Mouse (Mus musculus) C2C12 (cell line): ENCODE data around the gene Stat6.

Experiments used
- CTCF ChIP-seq: IDR thresholded peaks from one replicate; pipeline ENCODE4 v1.5.1; 2011; ENCODE audit not compliant: control insufficient read depth, insufficient read depth, insufficient read length
- MAX ChIP-seq: IDR thresholded peaks from one replicate; pipeline ENCODE4 v1.6.1; 2011; ENCODE audit warnings: mild to moderate bottlenecking, control low read depth
- MYOD1 ChIP-seq: IDR thresholded peaks from one replicate; pipeline ENCODE4 v1.6.1; 2011; ENCODE audit warnings: low read depth; ENCODE audit not compliant: control insufficient read depth, insufficient read length

DNA sequence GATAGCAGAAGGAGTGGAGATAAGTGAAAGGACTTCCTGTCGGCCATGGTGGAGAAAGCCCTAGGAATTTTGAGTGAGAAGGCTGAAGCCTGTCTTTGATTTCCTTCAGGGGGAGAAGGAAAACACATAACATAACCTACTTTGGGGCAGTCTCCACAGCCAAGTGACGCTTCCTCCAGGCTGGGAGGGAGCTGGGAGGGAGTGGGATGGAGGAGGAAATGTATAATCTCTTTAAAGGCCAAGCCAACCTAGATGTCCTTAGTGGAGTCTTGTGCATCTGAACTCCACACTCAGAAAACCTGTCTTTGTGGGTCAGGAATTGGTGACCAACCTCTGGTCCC lies 27.8 kb upstream of the Stat6 start:
- no peak for TF ChIP-seq CTCF
- TF ChIP-seq MYOD1 = no peak
- no peak for TF ChIP-seq MAX
